Mouse (Mus musculus) CH12.LX (cell line): ENCODE measurements around the gene Sgsm1. TPM values are rescaled to one million over a fixed set of nuclear protein-coding genes. Genes with fewer than 3 reads are reported as not detected.

ENCODE experiments used
- DNase-seq: peaks from one replicate; pipeline ENCODE4 v3.0.0-alpha.2; 2013; ENCODE audit errors: extremely low read depth
- H3K27ac ChIP-seq: 2 replicates; pipeline ENCODE4 v1.5.1; 2012; ENCODE audit warnings: low read depth, mild to moderate bottlenecking, control low read depth, moderate library complexity; ENCODE audit not compliant: insufficient read depth
- H3K27me3 ChIP-seq: replicated peaks from 2 replicates; pipeline ENCODE3; 2012; ENCODE audit warnings: inconsistent platforms
- H3K36me3 ChIP-seq, 2 experiments: replicated peaks in 1 of 2; 2 replicates each; pipeline versions ENCODE3 to v1.6.1; 2012; ENCODE audit warnings: inconsistent platforms in 1 of 2, low read length in 1 of 2, mild to moderate bottlenecking in 1 of 2, mixed read lengths in 1 of 2, moderate library complexity in 1 of 2; ENCODE audit not compliant: control insufficient read depth in 1 of 2, insufficient read depth in 1 of 2
- H3K4me1 ChIP-seq, 2 experiments: 2 replicates each; pipeline ENCODE4 v1.6.1; 2012; ENCODE audit warnings: inconsistent platforms in 1 of 2, moderate library complexity in 1 of 2; ENCODE audit not compliant: insufficient read depth in 2 of 2, control insufficient read depth in 1 of 2
- H3K4me2 ChIP-seq: 2 replicates; pipeline ENCODE4 v1.6.1; 2012; ENCODE audit warnings: low read depth, mild to moderate bottlenecking, control low read depth; ENCODE audit not compliant: poor library complexity, insufficient read depth, severe bottlenecking
- H3K4me3 ChIP-seq, 3 experiments: fragments of 150-350 bp in 1 of 3; sonication (generic) in 1 of 3; replicated peaks in 1 of 3; 2 replicates each; pipeline versions ENCODE3 to v1.5.1; 2011 to 2012; ENCODE audit warnings: low read depth in 2 of 3, low read length in 2 of 3, mild to moderate bottlenecking in 2 of 3, moderate library complexity in 2 of 3, control low read depth in 1 of 3, improper control_type of control experiment in 1 of 3, inconsistent platforms in 1 of 3, mixed read lengths in 1 of 3; ENCODE audit not compliant: poor library complexity in 1 of 3
- H3K79me2 ChIP-seq: replicated peaks from 2 replicates; pipeline ENCODE4 v1.6.1; 2012; ENCODE audit warnings: mild to moderate bottlenecking, moderate library complexity; ENCODE audit not compliant: control insufficient read depth, poor library complexity, insufficient read depth, severe bottlenecking; ENCODE audit errors: extremely low read depth
- H3K9ac ChIP-seq: 2 replicates; pipeline ENCODE4 v1.6.1; 2012; ENCODE audit warnings: low read depth, mild to moderate bottlenecking, control low read depth, moderate library complexity; ENCODE audit not compliant: insufficient read depth
- H3K9me3 ChIP-seq: replicated peaks from 2 replicates; pipeline ENCODE3; 2012; ENCODE audit warnings: low read length, inconsistent platforms, mixed read lengths
- BHLHE40 ChIP-seq: IDR thresholded peaks from 2 replicates; pipeline ENCODE4 v1.6.1; 2011; ENCODE audit warnings: mild to moderate bottlenecking, low read depth, low read length, improper control_type of control experiment
- CHD2 ChIP-seq: IDR thresholded peaks from 2 replicates; pipeline ENCODE4 v1.6.1; 2011; ENCODE audit warnings: low read length, improper control_type of control experiment
- ELF1 ChIP-seq: IDR thresholded peaks from 2 replicates; pipeline ENCODE4 v1.6.1; 2014; ENCODE audit warnings: low read depth, mild to moderate bottlenecking, inconsistent platforms, low read length, improper control_type of control experiment
- EP300 ChIP-seq: IDR thresholded peaks from 2 replicates; pipeline ENCODE4 v1.6.1; 2011; ENCODE audit warnings: low read length, improper control_type of control experiment
- IRF4 ChIP-seq: IDR thresholded peaks from 2 replicates; pipeline ENCODE4 v1.6.1; 2014; ENCODE audit warnings: low read depth, mild to moderate bottlenecking, inconsistent platforms, low read length, improper control_type of control experiment
- JUN ChIP-seq: IDR thresholded peaks from 2 replicates; pipeline ENCODE4 v1.6.1; 2011; ENCODE audit warnings: low read depth, mild to moderate bottlenecking, low read length, improper control_type of control experiment, moderate library complexity; ENCODE audit not compliant: insufficient read depth
- MAFK ChIP-seq: IDR thresholded peaks from 2 replicates; pipeline ENCODE4 v1.6.1; 2011; ENCODE audit warnings: low read length, improper control_type of control experiment; ENCODE audit not compliant: insufficient replicate concordance
- MEF2A ChIP-seq: IDR thresholded peaks from 2 replicates; pipeline ENCODE4 v1.6.1; 2014; ENCODE audit warnings: low read depth, mild to moderate bottlenecking, inconsistent platforms, low read length, improper control_type of control experiment, borderline replicate concordance
- PAX5 ChIP-seq: IDR thresholded peaks from 2 replicates; pipeline ENCODE4 v1.6.1; 2012; ENCODE audit warnings: low read length, inconsistent platforms, mixed read lengths
- RAD21 ChIP-seq: IDR thresholded peaks from 2 replicates; pipeline ENCODE4 v1.6.1; 2011; ENCODE audit warnings: low read depth, mild to moderate bottlenecking, low read length, improper control_type of control experiment, moderate library complexity
- RCOR1 ChIP-seq: conservative IDR thresholded peaks from 2 replicates; pipeline ENCODE4 v1.6.1; 2012; ENCODE audit warnings: low read depth, mild to moderate bottlenecking, inconsistent platforms, low read length, improper control_type of control experiment
- UBTF ChIP-seq: IDR thresholded peaks from 2 replicates; pipeline ENCODE4 v1.6.1; 2012; ENCODE audit warnings: low read depth, mild to moderate bottlenecking, inconsistent platforms, low read length, improper control_type of control experiment, moderate library complexity
- USF1 ChIP-seq: IDR thresholded peaks from 2 replicates; pipeline ENCODE4 v1.6.1; 2014; ENCODE audit warnings: low read depth, mild to moderate bottlenecking, inconsistent platforms, low read length, improper control_type of control experiment
- ZC3H11A ChIP-seq: IDR thresholded peaks from 2 replicates; pipeline ENCODE4 v1.6.1; 2012; ENCODE audit warnings: low read depth, mild to moderate bottlenecking, inconsistent platforms, low read length, improper control_type of control experiment
- ZKSCAN1 ChIP-seq: IDR thresholded peaks from 2 replicates; pipeline ENCODE4 v1.6.1; 2012; ENCODE audit warnings: low read depth, inconsistent platforms, low read length, improper control_type of control experiment, borderline replicate concordance
- ZMIZ1 ChIP-seq: IDR thresholded peaks from 2 replicates; pipeline ENCODE4 v1.6.1; 2012; ENCODE audit warnings: low read depth, mild to moderate bottlenecking, inconsistent platforms, low read length, improper control_type of control experiment
- dilution Hi-C: fragments of 300-500 bp; cut with MboI; formaldehyde crosslinking; loops from 2 replicates; pipeline ENCODE4 v1.14.3; 2020; ENCODE audit warnings: low sequenced_read_pairs; ENCODE audit not compliant: extremely low pct_unique_long_range_greater_than_20kb, extremely low pct_ligation_motif_present
- in situ Hi-C: fragments of 300-500 bp; cut with MboI; formaldehyde crosslinking; loops from 3 replicates; pipeline ENCODE4 v1.14.3; 2019; ENCODE audit warnings: low sequenced_read_pairs, low pct_ligation_motif_present, low pct_unique_long_range_greater_than_20kb, mixed read lengths
- polyA plus RNA-seq: library from polyadenylated mRNA; unstranded; fragments of >175 nt; gene quantifications from 2 replicates; pipeline ENCODE4 v1.2.1, GENCODE M21; 2012; ENCODE audit warnings: low read depth; ENCODE audit not compliant: insufficient read length
- total RNA-seq, 2 experiments: library from RNA; depleted of rRNA; stranded (reverse); fragments of 300-350 nt in 1 of 2; fragments of >200 nt in 1 of 2; gene quantifications; 2 replicates each; pipeline ENCODE4 v1.2.3; 2012 to 2014

The Sgsm1 gene
- total and polyA plus RNA-seq, 3 experiments: 0.08 TPM; not detected in 2

DNA sequence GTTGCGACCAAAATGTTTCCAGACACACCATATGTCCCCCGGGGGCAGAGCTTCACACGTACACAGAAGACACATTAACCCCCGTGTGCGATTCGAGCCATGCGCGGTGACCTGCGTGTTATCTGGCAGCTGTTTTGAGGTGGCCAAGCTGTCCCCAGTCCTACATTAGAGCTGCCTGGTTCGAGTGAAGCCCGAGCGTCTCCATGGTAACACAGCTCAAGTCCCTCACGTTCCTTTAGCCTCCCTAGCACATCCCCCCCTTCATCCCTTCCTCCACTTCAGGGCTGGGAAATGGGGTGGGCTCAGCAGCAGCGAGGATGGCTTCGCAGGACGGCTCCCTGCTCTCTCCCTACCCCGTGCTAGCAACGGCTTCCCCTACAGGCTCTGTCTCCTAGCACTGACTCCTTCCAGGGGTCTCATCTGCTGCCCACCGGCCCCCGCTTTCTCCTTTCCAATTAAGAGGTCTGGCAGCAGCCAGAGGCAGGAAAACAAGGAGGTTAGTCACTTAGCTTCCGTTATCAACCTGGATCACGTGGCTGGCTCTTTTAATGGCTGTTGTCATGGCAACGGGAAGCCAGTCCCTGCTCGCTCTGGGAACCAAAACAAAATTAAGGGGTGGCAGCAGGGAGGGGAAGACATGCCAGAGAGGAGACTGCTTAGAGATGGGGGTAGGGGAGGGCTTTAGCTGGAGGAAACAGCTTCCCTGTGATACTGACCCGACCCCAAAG lies 3.7 kb downstream of the Sgsm1 start:
- Histone ChIP-seq H3K36me3 (no peaks in the 10 kb centered on the region), H3K79me2 (no peaks in the 10 kb centered on the region), H3K4me3 (no peak overlapping the region), H3K4me2 (no peak overlapping the region), H3K27ac (no peak overlapping the region), H3K9me3 (peaks cover 39% of the 10 kb centered on the region), H3K4me1 (no peaks in the 10 kb centered on the region), H3K9ac (no peak overlapping the region), H3K27me3 (no peaks in the 10 kb centered on the region)
- no peak for DNase-seq
- dilution Hi-C loops (no loop called here), in situ Hi-C loops (no loop called here)
- TF ChIP-seq RCOR1 (no peak), ZMIZ1 (no peak), USF1 (no peak), ZC3H11A (no peak), MEF2A (no peak), IRF4 (no peak), PAX5 (no peak), RAD21 (no peak), MAFK (no peak), ELF1 (no peak), BHLHE40 (no peak), ZKSCAN1 (no peak)

DNA sequence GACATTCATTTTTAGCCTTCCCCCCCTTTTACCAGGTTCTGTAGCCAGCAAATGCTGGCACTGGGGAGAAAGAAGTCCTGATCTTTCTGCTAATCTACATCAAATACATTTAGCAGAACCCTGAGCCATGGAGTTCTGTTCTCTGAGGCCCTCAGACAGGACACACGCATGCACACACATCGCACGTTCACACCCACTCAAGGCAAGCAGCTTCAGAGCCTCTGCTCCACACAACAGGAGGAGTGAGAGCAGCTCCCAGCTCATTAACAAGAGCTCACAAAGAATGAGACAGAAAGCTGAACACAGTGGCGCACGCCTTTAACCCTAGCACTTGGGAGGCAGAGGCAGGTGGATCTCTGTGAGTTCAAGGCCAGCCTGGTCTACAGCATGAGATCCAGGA lies 6.1 kb downstream of the Sgsm1 start:
- H3K27ac ChIP-seq: no peak overlapping the region

More for the DNA sequence above, 6.1 kb downstream of the Sgsm1 start:
- no peak for DNase-seq
- no peaks in the 10 kb centered on the region for H3K79me2 ChIP-seq
- no peak overlapping the region for H3K9ac ChIP-seq
- no peak for TF ChIP-seq CHD2
- no peak for TF ChIP-seq USF1
- TF ChIP-seq ZMIZ1: no peak
- no peak for TF ChIP-seq BHLHE40
- no peak for TF ChIP-seq EP300
- TF ChIP-seq UBTF: no peak
- no peak for TF ChIP-seq JUN
- no peak for TF ChIP-seq IRF4
- no peak for TF ChIP-seq MEF2A
- no peak for TF ChIP-seq RAD21
- H3K36me3 ChIP-seq: no peaks in the 10 kb centered on the region
- H3K9me3 ChIP-seq: peaks cover 26% of the 10 kb centered on the region
- no peak overlapping the region for H3K4me2 ChIP-seq
- dilution Hi-C loops: no loop called here
- in situ Hi-C loops: no loop called here
- H3K27me3 ChIP-seq: peaks cover 2% of the 10 kb centered on the region
- H3K4me3 ChIP-seq: no peak overlapping the region
- H3K4me1 ChIP-seq: no peaks in the 10 kb centered on the region
